Mouse (Mus musculus): ENCODE measurements around the gene Otulin.

GRCm38 (mm10) chr15:27551117-27552114 is 79.1 kb downstream of the Otulin start:
- TF ChIP-seq POLR2A (IDR thresholded peaks at IDR 0.05; ENCODE audit: borderline replicate concordance, extremely low read depth, insufficient read depth, insufficient read length, poor library complexity, severe bottlenecking) (no peak), CTCF (IDR thresholded peaks at IDR 0.05; ENCODE audit: borderline replicate concordance, extremely low read depth, insufficient read depth, insufficient read length) (no peak)
